Mouse (Mus musculus): ENCODE measurements around the gene Slco1a5. TPM values are rescaled to one million over a fixed set of nuclear protein-coding genes. Genes with fewer than 3 reads are reported as not detected.
"Not testable (repeated sequence)": the region's sequence is repeated elsewhere in the genome, so short reads cannot be mapped to it uniquely, and the experiment has no call there.

The Slco1a5 gene
- polyA plus RNA-seq, 2 experiments from 2014 or later: not detected

DNA sequence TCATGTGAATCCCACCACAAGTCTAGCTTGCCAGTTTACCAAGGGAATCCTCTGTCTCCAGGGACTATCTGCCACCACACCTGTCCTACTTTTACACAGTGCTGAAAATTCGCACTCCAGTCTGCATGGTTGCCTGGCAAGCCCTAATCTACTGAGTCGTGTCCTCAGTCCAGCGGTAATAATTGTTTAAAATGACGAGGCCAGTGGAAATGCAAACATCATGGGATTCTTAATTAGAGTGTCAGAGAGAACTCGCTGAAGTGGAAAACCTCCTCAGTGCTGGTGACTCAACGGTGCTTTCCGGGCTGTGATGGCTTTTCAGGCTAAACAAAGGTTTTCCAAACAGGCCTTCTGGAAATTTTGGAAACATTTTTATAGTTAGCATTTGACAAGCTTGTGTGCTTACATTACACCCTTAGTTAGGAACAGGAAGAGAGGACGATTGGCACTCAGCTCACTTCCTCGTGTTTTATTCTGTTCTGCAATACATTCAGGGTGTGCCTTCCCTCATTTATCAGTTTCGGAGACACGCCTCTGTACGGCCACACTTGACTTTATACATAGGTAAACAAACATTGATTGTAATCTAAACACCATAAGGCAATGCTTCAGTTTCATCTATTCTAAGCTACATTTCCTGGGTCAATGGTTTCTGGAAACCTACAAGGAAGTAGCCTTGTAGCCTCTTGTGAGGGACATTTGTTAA is 33.2 kb downstream of the Slco1a5 start:
- ATAC-seq: no peak

- no peak for ATAC-seq
Measured at GRCm38 (mm10) chr6:142275721-142276442, 46.9 kb downstream of the Slco1a5 start.

DNA sequence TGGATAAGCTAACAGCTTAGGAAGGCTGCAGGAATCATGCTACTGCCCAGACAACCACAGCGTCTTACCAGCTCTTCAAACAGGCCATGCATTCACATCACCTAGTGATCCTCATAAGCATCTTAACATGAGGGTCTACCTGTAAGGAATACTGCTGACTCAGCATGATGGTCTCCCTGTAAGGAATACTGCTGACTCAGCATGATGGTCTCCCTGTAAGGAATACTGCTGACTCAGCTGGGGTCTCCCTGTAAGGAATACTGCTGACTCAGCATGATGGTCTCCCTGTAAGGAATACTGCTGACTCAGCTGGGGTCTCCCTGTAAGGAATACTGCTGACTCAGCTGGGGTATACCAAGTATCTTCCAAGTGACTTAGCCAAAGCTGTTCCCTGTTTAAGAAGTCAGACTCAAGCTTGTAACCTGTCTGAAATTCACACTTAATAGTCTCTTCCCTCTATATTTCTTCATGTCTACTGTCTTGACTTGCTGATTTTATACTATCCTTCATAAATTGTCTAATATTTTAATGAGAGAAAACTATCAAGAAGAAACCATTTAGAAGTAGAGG is 72.0 kb downstream of the Slco1a5 start:
- not testable (repeated sequence) for ATAC-seq

GRCm38 (mm10) chr6:142245065-142245464 is 77.7 kb downstream of the Slco1a5 start:
- ATAC-seq: no peak

DNA sequence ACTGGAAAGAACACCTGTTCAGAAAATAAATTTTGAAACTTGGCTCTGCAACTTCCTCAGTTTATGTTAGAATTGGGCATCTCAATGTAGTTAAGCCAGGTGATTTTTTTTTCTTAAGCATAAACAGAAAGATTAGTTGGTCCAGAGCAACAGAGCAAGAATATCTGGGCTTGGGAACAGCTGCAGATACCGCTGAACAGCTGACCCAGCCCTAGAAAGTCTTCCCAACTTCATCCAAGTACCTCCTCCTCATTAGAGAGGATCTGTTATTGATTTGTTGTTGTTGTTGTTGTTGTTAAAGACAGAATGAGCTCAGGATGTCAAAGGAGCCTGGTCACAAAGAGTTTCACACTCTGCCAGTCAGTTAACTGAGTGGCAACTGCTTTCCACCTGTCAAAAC is 83.3 kb downstream of the Slco1a5 start:
- no peak for ATAC-seq

GRCm38 (mm10) chr6:142220138-142220537 is 102.6 kb downstream of the Slco1a5 start:
- ATAC-seq: no peak

- no peak for ATAC-seq
Measured at GRCm38 (mm10) chr6:142211821-142212220, 111.0 kb downstream of the Slco1a5 start.

DNA sequence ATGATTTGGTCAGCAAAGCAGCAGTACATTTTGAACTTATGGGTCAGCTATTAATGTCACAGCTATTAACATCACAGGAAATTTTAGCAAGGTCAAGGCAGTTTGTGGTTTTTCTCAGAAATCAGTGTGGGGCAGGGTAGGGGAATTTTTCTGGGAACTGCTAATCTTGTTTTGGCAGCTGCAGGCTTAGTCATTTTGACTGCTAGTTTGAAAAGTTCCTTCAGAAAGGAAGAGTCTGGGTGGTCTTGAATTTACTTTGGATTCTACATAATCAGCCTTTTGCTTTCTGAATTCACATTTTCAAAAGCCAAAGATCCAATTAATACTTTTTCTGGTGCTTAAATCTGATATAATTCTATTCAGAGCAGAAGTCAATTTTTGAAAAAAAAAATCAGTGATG is 113.0 kb downstream of the Slco1a5 start:
- ATAC-seq: no peak

DNA sequence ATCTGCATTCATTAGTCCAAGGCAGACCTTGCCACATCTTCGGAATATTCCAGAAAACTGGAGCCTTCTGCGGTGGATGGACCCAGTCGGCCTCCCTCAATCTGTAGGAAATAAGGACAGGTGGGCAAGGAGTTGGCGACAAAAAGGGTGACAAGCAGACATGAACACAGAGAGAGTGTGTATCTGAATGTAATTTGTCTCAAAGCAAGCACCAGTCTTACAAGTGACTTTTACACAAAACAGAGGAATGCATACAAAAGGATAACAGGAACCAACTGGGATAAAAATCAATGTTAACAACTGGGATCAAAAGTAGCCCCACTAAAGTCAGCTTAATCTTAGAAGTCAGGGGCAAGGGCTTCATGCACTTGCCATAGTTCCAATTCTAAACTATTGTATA is 114.4 kb downstream of the Slco1a5 start, which contains the start of gene Slco1a6:
Slco1a6 (minus strand) TSS at position 101 of the 400 bp plus-strand sequence.
- ATAC-seq: no peak

- no peak for ATAC-seq
Measured at GRCm38 (mm10) chr6:142200524-142200923, 122.3 kb downstream of the Slco1a5 start.

DNA sequence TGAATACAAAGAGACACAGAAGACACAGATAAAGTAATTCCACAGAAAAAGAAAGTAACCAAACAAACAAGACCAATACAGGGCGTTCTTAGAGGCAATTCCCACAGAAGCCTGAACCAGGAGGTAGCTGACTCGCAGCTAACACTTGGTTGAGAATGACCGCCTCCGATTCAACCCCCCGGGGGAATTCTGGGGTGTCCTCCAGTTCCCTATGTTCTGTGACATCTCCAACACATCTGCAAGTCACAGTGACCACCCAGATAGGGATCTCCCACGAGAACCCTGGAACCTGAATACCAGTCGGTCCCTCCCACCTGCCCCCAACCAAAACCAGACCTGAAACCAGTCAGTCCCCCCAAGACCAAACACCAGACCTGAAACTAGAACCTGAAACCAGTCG is 128.5 kb downstream of the Slco1a5 start:
- no peak for ATAC-seq

DNA sequence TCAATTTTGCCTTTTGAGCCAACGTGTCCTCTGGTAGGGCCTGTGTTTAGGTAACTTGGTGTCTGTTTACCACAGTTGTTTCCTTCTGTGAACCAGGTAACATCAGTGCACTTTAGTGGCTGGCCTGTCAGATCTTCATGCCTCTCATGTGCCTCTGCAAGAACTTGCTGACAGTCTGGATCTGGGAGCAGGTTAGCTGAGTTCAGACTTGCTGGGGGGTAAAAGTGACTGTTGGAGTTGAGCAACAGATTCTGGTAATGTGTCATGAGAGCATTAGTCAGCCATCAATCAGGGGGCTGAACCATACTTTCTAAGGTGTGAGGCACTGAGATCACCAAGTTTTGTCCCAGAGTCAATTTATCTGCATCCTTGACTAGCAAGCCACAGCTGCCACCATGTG is 130.8 kb downstream of the Slco1a5 start:
- no peak for ATAC-seq

DNA sequence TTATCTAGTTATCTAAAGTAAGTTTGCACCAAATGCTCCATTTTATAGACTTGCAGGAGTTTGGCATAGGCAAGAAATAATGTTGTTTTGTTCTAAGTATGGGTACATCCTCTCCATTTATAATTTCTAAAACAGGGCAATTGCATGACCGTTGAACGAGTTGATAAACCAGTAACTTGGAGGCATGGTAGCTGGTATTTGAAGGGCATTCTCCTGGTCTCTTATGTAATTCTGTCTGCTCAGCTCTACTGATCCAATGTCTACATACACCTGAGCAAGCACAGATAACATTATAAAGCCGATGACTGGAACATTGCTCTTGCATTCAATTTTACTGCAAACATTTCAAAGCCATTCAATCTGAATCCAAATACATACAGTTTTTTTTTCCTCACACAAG is 135.4 kb downstream of the Slco1a5 start:
- no peak for ATAC-seq

GRCm38 (mm10) chr6:142185868-142186415 is 136.8 kb downstream of the Slco1a5 start:
- ATAC-seq: no peak

Other genes starting within 250 kb of the Slco1a5 start
- gene Slco1a6, start 114.5 kb downstream of the Slco1a5 start, polyA plus RNA-seq (2017; shearing (Covaris generic)): 1 to 10 TPM in 1 of 2 experiments, not detected in 1; 1.0 TPM
- gene Iapp, start 24.6 kb downstream of the Slco1a5 start, polyA plus RNA-seq (2017; shearing (Covaris generic)): not detected
- 10 to 100 TPM; 21.6 to 23.1 TPM for gene Pyroxd1, start 22.7 kb upstream of the Slco1a5 start, polyA plus RNA-seq (2017; shearing (Covaris generic))
- 10 to 100 TPM; 37.2 to 60.4 TPM for gene Recql, start 64.1 kb upstream of the Slco1a5 start, polyA plus RNA-seq (2017; shearing (Covaris generic))
- 10 to 100 TPM; 49.1 to 50.1 TPM for gene Golt1b, start 64.2 kb upstream of the Slco1a5 start, polyA plus RNA-seq (2017; shearing (Covaris generic))
- gene Spx, start 90.5 kb upstream of the Slco1a5 start, polyA plus RNA-seq (2017; shearing (Covaris generic)): under 1 TPM in 1 of 2 experiments, not detected in 1; 0.79 TPM
- gene Gys2, start 150.1 kb upstream of the Slco1a5 start, polyA plus RNA-seq (2017; shearing (Covaris generic)): not detected
- 10 to 100 TPM; 67.6 to 85.1 TPM for gene Ldhb, start 185.0 kb upstream of the Slco1a5 start, polyA plus RNA-seq (2017; shearing (Covaris generic))
- under 1 TPM in 1 of 2 experiments, not detected in 1; 0.20 TPM for gene Kcnj8, start 248.6 kb upstream of the Slco1a5 start, polyA plus RNA-seq (2017; shearing (Covaris generic))

Measured in activated CD4-positive, CD25-positive, alpha-beta regulatory T cell, adult 4 months (primary cell).